Mouse (Mus musculus) layer of hippocampus, adult 8-10 months (tissue): ENCODE results near the gene Oprd1. TPM values are rescaled to one million over a fixed set of nuclear protein-coding genes. Genes with fewer than 3 reads are reported as not detected.
A peak's percentile ranks its signal among the peaks of the same experiment; 100 is the strongest.

Experiments used
- DNase-seq, 2 experiments: peaks; one replicate each; pipeline ENCODE4 v3.0.0; 2022; ENCODE audit warnings: low spot score in 2 of 2
- total RNA-seq, 4 experiments: library from RNA; stranded (reverse); gene quantifications; 2 replicates each; pipeline ENCODE4 v1.2.4; 2022

Oprd1 gene
- total RNA-seq, 4 experiments from 2014 or later = 9.2 to 13.4 (median 11.9) TPM

DNA sequence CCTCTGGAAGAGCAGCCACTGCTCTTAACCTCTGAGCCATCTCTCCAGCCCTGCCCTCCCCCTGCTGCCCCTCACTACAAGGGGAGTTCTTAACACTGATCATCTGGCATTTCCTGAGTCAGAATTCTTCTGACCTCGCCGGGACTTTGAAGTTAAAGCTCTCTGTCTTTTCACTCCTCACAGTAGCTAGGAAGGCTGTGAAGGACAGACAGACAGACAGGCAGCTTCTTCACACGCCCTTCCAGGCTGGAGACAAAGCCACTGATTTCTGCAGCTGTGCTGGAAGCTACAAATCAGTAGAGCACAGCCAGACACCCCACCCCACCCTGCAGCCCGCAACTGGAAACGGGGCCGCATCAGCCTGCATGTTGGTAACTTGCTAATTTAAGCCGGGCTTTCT is 7.3 kb downstream of the Oprd1 start:
- DNase-seq = no peak

DNA sequence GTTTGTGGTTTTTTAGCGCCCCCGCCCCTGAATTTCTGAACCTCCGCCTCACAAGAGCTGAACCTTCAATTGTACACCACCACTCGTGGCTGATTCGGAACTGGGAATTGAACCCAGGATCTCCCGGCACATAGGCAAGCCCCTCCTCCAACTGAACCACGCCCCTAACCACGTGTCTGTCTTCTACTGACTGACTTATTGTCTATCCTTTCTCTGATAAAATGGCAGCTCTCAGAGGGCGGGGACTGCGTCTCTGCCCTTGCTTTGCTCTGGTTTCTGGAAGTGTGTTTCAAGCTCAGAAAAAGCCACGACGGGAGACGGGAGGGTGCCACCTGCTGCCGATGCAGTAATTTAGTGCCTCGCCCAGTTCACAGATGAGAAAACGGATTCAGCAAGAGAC is 10.4 kb downstream of the Oprd1 start:
- no peak for DNase-seq

GRCm38 (mm10) chr4:132133381-132133780 is 10.9 kb downstream of the Oprd1 start:
- DNase-seq = no peak

DNA sequence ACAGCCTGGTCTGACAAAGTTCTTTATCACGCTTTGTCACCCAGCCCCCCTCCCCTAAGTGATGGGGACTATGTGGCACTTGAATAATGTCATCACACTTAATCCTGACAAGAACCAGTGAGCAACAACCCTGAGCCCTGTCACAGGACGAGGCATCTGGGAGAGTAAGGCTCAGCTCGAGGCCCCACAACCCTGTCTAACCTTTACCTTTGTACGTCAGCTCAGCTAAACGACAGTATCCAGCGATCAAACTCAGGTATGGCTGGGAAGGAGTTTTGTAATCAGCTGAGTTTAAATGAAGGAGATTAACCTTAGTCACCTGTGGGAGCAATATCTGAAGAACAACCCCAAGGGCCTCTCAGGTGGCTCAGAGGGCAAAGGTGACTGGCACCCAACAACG is 12.0 kb downstream of the Oprd1 start:
- no peak for DNase-seq

GRCm38 (mm10) chr4:132131790-132132189 is 12.5 kb downstream of the Oprd1 start:
- DNase-seq = peak; percentile 25 to 43

DNA sequence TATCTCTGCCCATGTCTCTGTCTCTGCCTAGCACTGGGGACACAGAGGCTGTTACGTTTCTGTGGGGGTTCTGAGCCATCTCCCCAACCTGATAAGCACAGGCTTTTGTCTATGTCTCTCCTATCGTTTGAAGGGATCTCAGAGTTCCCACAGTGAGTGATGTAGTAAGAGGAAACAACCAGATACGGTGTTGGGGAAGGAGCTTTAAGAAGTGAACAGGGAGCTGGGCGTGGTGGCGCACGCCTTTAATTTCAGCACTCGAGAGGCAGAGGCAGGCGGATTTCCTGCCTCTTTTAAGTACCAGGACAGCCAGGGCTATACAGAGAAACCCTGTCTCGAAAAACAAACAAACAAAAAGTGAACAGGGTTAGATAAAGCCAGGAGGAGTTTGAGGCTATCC is 13.2 kb downstream of the Oprd1 start:
- DNase-seq = no peak

- no peak for DNase-seq
Measured at GRCm38 (mm10) chr4:132130645-132131044, 13.6 kb downstream of the Oprd1 start.

DNA sequence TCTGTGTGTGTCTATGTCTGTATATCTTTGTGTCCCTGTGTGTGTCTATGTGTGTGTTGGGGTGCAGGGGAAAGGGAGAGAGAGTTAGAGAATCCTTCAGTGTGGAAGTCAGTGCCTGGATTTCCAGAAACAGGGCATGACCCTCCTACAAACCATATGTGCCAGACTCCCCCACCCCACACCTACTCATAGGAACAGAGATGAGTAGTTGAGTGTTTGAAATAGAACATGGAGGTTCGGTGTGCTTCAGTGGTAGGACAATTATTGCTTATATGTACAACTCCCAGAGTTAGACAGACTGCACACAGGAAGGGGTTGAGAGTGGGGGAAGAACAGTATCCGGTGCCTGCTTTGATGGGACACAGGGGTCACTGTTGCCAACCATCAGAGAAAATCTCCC is 14.2 kb downstream of the Oprd1 start:
- DNase-seq = no peak

- DNase-seq = peak in 1 of 2 experiments; percentile 24
Measured at GRCm38 (mm10) chr4:132128997-132129636, 15.2 kb downstream of the Oprd1 start.

DNA sequence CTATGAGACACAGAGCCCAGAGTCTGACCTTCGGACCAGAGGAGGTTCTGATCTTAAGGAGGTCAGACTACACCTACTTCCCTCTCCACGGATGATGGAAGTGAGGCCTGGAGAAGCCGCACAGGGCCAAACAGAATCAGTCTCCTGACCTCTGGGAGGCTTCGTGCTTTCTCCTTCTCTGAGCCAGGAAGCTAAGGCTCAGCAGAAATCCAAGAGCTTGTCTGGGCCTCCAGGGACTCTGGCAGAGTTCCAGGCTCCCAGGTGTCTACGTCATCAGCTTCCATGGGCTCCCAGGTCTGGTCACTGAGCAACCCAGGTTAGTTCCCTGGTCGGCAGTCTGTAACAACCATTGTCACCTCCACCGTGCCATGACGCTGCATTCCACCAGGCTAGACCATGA is 17.2 kb downstream of the Oprd1 start:
- DNase-seq = no peak

DNA sequence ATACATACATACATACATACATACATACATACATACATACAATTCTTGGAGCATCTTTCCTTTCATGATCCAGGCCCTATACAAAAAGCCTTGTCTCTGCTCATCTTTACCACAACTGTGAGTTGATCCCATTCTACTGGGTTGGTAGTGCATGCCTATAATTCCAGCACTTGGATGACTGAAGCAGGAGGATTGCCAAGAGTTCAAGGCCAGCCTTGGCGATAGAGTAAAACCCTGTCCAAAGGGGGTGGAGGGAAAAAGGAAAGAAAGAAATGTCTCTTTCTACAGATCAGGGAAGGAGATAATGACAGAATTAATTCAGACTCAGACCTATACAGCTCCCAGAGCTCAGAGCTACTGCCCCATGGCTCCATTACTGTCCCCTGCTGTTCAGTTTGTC is 21.1 kb downstream of the Oprd1 start:
- no peak for DNase-seq

GRCm38 (mm10) chr4:132121674-132122073 is 22.6 kb downstream of the Oprd1 start:
- no peak for DNase-seq

DNA sequence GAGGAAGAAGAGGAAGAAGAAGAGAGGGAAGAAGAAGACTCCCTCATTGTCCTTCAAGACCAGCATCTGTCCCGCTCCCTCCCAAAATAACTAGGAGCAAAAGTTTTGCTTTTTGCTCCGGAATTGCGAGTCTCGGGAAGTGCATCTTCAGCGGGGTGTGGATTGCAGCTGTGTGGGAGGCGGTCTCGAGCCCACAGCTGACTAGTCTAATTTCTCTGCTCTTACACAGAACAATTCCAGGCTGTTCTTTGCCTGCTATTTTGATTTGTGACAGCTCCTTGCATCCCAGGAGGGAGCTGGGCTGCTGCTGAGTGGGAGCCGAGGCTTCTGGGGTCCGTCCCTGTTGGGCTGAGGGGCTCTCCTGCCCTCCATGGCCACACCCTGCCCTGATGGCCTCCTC is 24.7 kb downstream of the Oprd1 start:
- no peak for DNase-seq

- no peak for DNase-seq
Measured at GRCm38 (mm10) chr4:132116315-132116714, 28.0 kb downstream of the Oprd1 start.

DNA sequence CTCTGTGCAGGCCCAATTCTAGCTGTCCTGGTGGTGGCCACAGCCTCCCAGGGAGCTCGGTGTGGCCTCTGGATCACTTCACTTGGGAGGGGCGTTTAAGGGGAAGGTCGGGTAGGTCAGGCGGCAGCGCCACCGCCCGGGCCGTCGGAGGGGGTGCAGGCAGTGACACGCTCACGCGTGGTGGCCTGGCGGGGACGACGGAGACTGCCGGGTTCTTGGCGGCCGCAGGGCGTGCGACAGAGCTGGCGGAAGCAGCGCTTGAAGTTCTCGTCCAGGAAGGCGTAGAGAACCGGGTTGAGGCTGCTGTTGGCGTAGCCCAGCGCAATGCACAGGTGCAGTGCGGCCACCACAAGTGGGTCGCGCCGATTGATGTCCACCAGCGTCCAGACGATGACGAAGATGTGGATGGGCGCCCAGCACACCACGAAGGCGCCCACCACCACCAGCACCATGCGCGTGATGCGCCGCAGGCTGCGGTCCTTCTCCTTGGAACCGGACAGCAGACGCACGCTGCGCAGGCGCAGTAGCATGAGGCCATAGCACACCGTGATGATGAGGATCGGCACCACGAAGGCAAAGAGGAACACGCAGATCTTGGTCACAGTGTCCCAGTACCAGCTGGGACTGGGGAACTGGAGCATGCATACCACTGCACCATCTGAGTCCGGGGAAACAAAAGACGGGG is 30.7 kb downstream of the Oprd1 start:
- DNase-seq = no peak

DNA sequence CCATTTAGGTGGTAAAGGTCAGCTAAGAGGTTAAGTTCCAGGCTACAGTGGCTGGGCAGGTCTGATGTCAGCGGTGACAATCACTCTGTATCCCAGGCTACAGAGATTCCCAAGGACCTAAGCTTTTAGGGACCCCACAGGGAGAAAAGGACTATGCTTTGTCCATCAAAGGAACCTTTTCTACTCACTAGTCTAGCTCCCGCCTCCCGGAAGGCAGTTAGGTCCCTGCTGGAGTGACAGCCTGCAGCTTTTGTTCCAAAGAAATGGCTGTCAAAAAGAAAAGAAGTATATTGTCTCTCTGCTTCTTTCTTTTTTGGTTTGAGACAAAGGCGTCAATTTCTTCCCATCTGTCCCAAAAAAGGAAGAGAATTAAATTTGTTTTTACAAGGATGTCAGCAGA is 33.1 kb downstream of the Oprd1 start:
- DNase-seq = no peak

DNA sequence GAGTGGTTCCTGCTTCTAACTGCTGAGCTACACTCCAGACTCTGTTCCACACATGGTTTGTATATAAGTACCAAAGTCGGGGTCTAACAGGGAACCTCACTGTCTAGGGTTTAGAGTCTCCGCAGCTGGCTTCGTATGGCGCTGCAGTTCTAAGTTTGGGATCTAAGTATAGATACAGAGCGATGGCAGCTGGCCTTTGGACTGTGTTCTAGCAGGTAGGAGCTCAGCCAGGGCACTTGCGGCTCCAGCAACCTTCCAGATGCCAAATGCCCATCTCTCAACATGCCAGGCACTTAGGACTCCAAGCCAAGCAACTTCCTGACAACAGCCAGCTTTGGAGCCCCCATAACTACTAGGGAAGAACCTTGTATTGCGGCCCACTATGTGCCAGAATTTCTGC is 36.1 kb downstream of the Oprd1 start:
- DNase-seq = no peak

- DNase-seq = no peak
Measured at GRCm38 (mm10) chr4:132101152-132101551, 43.1 kb downstream of the Oprd1 start.

- DNase-seq = peak in 1 of 2 experiments; percentile 49
Measured at GRCm38 (mm10) chr4:132099548-132099947, 44.7 kb downstream of the Oprd1 start.

GRCm38 (mm10) chr4:132095043-132095442 is 49.2 kb downstream of the Oprd1 start:
- DNase-seq = no peak

DNA sequence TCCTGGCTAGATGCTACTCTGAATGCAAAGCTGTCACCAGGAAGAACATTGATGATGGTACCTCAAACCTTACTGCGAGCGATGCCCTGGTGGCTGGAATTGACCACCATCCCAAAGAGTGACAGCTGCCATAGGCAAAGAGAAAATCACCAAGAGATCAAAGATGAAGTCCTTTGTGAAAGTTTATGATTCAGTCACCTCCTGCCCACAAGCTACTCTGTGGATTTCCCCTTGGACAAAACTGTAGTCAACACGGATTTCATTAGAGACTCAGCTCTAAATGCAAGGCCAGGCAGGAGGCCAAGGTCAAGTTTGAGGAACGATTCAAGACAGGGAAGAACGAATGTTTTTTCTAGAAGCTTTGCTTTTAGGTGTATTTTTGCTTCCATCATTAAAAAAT is 50.4 kb downstream of the Oprd1 start:
- no peak for DNase-seq

DNA sequence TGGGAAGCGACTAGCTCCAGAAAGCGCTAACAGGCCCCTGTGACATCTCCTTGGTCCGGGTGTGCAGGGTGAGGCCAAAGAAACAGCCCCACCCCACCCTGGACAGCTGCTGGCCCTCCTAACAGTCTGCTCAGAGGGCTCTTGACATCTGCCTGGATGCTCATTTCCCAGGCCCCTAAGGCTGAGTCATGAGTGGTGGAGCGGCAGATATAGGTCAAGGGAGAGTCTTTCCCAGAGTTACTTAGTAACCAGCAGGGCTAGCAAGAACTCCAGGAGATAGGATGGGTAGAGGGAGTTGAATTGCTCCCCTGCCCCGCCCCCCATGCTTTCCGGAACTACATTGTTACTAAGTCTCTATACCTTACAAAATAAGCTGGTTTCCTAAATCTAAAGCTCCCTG is 51.1 kb downstream of the Oprd1 start:
- no peak for DNase-seq

GRCm38 (mm10) chr4:132088921-132089320 is 55.4 kb downstream of the Oprd1 start:
- peak in 1 of 2 experiments; percentile 47 for DNase-seq
